Mouse (Mus musculus) heart, embryonic 11.5 days (tissue): ENCODE measurements around the gene Lama5. TPM values are rescaled to one million over a fixed set of nuclear protein-coding genes. Genes with fewer than 3 reads are reported as not detected.
"Not testable (repeated sequence)": the region's sequence is repeated elsewhere in the genome, so short reads cannot be mapped to it uniquely, and the experiment has no call there.

Experiments used
- ATAC-seq: fragments of 200-750 bp; cut with Nextera tagmentation; replicated peaks from 2 replicates; pipeline ENCODE4 v1.8.0; 2017; ENCODE audit warnings: moderate library complexity; ENCODE audit not compliant: insufficient number of reproducible peaks, low FRiP score, low TSS enrichment
- H3K27ac ChIP-seq: fragments of 300-500 bp; sonication (generic); 2 replicates; pipeline ENCODE4 v1.5.1; 2014; ENCODE audit warnings: mild to moderate bottlenecking, low read depth, low read length
- H3K27me3 ChIP-seq: fragments of 300-500 bp; sonication (generic); 2 replicates; pipeline ENCODE4 v1.6.1; 2014; ENCODE audit warnings: mild to moderate bottlenecking, low read length, mixed read lengths; ENCODE audit not compliant: control insufficient read depth, insufficient read depth
- H3K36me3 ChIP-seq: fragments of 300-500 bp; sonication (generic); 2 replicates; pipeline ENCODE4 v1.6.1; 2014; ENCODE audit warnings: mild to moderate bottlenecking, low read length, moderate library complexity, mixed read lengths; ENCODE audit not compliant: control insufficient read depth, insufficient read depth
- H3K4me1 ChIP-seq: fragments of 300-500 bp; sonication (generic); 2 replicates; pipeline ENCODE4 v1.6.1; 2014; ENCODE audit warnings: low read length; ENCODE audit not compliant: control insufficient read depth, insufficient read depth
- H3K4me2 ChIP-seq: fragments of 300-500 bp; sonication (generic); 2 replicates; pipeline ENCODE4 v1.6.1; 2014; ENCODE audit warnings: mild to moderate bottlenecking, moderate library complexity
- H3K4me3 ChIP-seq: fragments of 300-500 bp; sonication (generic); 2 replicates; pipeline ENCODE4 v1.5.1; 2014; ENCODE audit warnings: low read depth, low read length
- H3K9ac ChIP-seq: fragments of 300-500 bp; sonication (generic); 2 replicates; pipeline ENCODE4 v1.6.1; 2014; ENCODE audit warnings: mild to moderate bottlenecking, low read depth, low read length, moderate library complexity
- H3K9me3 ChIP-seq: fragments of 300-500 bp; sonication (generic); replicated peaks from 2 replicates; pipeline ENCODE4 v1.6.1; 2016; ENCODE audit warnings: low read length; ENCODE audit not compliant: control insufficient read depth
- WGBS: fragments of 180-500 bp; shearing (Covaris S2); extraction: QIAGEN DNeasy Blood & Tissue Kit; methylation state at CpG from one replicate; pipeline ENCODE4 v1.1.7; 2014; ENCODE audit not compliant: insufficient replicate concordance; 5-methylcytosine and 5-hydroxymethylcytosine counted together
- polyA plus RNA-seq: library from polyadenylated mRNA; unstranded; fragments of >200 nt; fragmentation: Nextera tagmentation; extraction: Ambion mirVana; gene quantifications from 2 replicates; pipeline ENCODE4 v1.2.1, GENCODE M21; 2014

The Lama5 gene
- polyA plus RNA-seq, 1 experiment from 2014 or later: 24.0 TPM

- Histone ChIP-seq H3K27me3 (no peaks in the 10 kb centered on the region), H3K27ac (no peak overlapping the region), H3K4me1 (peaks cover 6% of the 10 kb centered on the region), H3K9me3 (no peaks in the 10 kb centered on the region), H3K36me3 (peaks cover 12% of the 10 kb centered on the region), H3K9ac (no peak overlapping the region), H3K4me3 (no peak overlapping the region), H3K4me2 (no peak overlapping the region)
- no peak for ATAC-seq
- WGBS: 76% methylated on average over 10 of the region's 10 CpGs
These were observed 37.2 kb upstream of the Lama5 start for GRCm38 (mm10) chr2:180262891-180263290.

- H3K36me3 ChIP-seq: peaks cover 12% of the 10 kb centered on the region
- peaks cover 7% of the 10 kb centered on the region for H3K4me1 ChIP-seq
- no peak overlapping the region for H3K9ac ChIP-seq
- 62% methylated on average over 3 of the region's 3 CpGs for WGBS
- no peak for ATAC-seq
- H3K27me3 ChIP-seq: no peaks in the 10 kb centered on the region
- H3K9me3 ChIP-seq: no peaks in the 10 kb centered on the region
- no peak overlapping the region for H3K4me3 ChIP-seq
- H3K4me2 ChIP-seq: no peak overlapping the region
- H3K27ac ChIP-seq: no peak overlapping the region
These were observed 36.8 kb upstream of the Lama5 start for GRCm38 (mm10) chr2:180262441-180262840.

- no peak for ATAC-seq
- Histone ChIP-seq H3K27ac (no peak overlapping the region), H3K4me3 (no peak overlapping the region), H3K9me3 (no peaks in the 10 kb centered on the region), H3K4me2 (no peak overlapping the region), H3K27me3 (no peaks in the 10 kb centered on the region), H3K9ac (no peak overlapping the region), H3K4me1 (peaks cover 7% of the 10 kb centered on the region), H3K36me3 (peaks cover 12% of the 10 kb centered on the region)
- 94% methylated on average over 7 of the region's 7 CpGs for WGBS
These were observed 36.2 kb upstream of the Lama5 start for GRCm38 (mm10) chr2:180261901-180262300.

- no peak overlapping the region for H3K4me3 ChIP-seq
- H3K9me3 ChIP-seq: no peaks in the 10 kb centered on the region
- H3K9ac ChIP-seq: no peak overlapping the region
- ATAC-seq: no peak
- WGBS: 61% methylated on average over 8 of the region's 8 CpGs
- H3K4me1 ChIP-seq: peaks cover 10% of the 10 kb centered on the region
- no peaks in the 10 kb centered on the region for H3K27me3 ChIP-seq
- H3K36me3 ChIP-seq: peaks cover 12% of the 10 kb centered on the region
- no peak overlapping the region for H3K4me2 ChIP-seq
- H3K27ac ChIP-seq: no peak overlapping the region
These were observed 35.2 kb upstream of the Lama5 start for GRCm38 (mm10) chr2:180260610-180261480.

GRCm38 (mm10) chr2:180259826-180260609 is 34.4 kb upstream of the Lama5 start:
- H3K27ac ChIP-seq, H3K4me3 ChIP-seq, H3K9me3 ChIP-seq, ATAC-seq, H3K27me3 ChIP-seq, H3K4me2 ChIP-seq, H3K9ac ChIP-seq: not testable (repeated sequence)
- 71% methylated on average over 17 of the region's 17 CpGs for WGBS
- Histone ChIP-seq H3K36me3 (peaks cover 12% of the 10 kb centered on the region), H3K4me1 (peaks cover 12% of the 10 kb centered on the region)

GRCm38 (mm10) chr2:180258951-180259484 is 33.4 kb upstream of the Lama5 start:
- not testable (repeated sequence) for H3K9me3 ChIP-seq, H3K27ac ChIP-seq, H3K4me2 ChIP-seq, H3K27me3 ChIP-seq, H3K9ac ChIP-seq, ATAC-seq, H3K4me3 ChIP-seq
- WGBS: 73% methylated on average over 10 of the region's 10 CpGs
- H3K4me1 ChIP-seq: peaks cover 12% of the 10 kb centered on the region
- H3K36me3 ChIP-seq: peaks cover 12% of the 10 kb centered on the region

GRCm38 (mm10) chr2:180257963-180258865 is 32.6 kb upstream of the Lama5 start:
- H3K27ac ChIP-seq: peak overlapping the region; percentile 85; the same call in 1 of the 2 replicates
- no peak for ATAC-seq

More at GRCm38 (mm10) chr2:180257963-180258865, 32.6 kb upstream of the Lama5 start:
- no peaks in the 10 kb centered on the region for H3K27me3 ChIP-seq
- whole genome bisulfite sequencing: 51% methylated on average over 11 of the region's 11 CpGs
- peak overlapping the region; percentile 86 for H3K4me2 ChIP-seq
- peaks cover 12% of the 10 kb centered on the region for H3K4me1 ChIP-seq
- peak overlapping the region; percentile 95 for H3K9ac ChIP-seq
- H3K36me3 ChIP-seq: peaks cover 9% of the 10 kb centered on the region
- H3K9me3 ChIP-seq: no peaks in the 10 kb centered on the region
- peak overlapping the region; percentile 96 for H3K4me3 ChIP-seq
